Mouse (Mus musculus): ENCODE measurements around the gene Mus81. TPM values are rescaled to one million over a fixed set of nuclear protein-coding genes. Genes with fewer than 3 reads are reported as not detected.
A peak's percentile ranks its signal among the peaks of the same experiment; 100 is the strongest.

Gene Mus81
- polyA plus RNA-seq, 1 experiment from 2014 or later = 60.5 TPM

DNA sequence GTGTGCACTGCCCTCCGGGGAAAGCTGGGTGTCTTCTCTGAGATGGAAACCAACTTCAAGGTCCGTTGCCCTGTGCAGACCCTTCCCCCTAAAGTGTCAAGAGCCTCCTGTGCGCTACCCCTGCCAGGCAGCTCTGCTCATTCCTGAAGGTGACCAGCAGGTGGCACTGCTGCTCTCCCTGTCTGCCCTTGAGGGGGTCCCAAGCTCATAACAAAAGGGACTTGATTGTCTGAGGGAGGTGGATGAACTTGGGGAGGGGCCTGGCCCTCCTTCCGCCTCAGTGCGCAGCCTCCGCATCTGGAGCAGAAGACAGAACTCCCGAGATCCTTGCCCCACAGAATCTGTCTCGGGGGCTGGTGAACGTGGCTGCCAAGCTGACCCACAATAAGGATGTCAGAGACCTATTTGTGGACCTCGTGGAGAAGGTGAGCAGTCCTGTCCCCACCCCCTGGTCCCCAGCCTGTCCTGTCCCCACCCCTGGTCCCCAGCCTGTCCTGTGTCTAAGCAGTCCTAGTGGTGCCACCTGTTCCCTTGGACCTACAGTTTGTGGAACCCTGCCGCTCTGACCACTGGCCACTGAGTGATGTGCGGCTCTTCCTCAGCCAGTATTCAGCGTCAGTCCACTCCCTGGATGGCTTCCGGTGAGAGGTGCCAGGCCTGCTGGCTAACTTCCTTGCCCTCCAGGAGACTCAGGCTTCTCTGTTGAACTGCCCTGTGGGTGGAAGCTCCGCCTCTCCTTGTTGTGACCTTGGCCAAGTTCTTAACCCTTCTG, 24.2 kb downstream of the Mus81 start:
- peak overlapping the region; percentile 47 for H3K9ac ChIP-seq (replicated peaks; ENCODE audit: low read depth, low read length)
- peak overlapping the region; percentile 28 for H3K4me3 ChIP-seq (replicated peaks; ENCODE audit: low read length)
- H3K27me3 ChIP-seq (replicated peaks; ENCODE audit: control insufficient read depth, insufficient read depth, low read length) = no peaks in the 10 kb centered on the region; the same call in 1 of the 2 replicates
- ATAC-seq = peak; percentile 41
- peaks cover 29% of the 10 kb centered on the region for H3K4me1 ChIP-seq (replicated peaks; ENCODE audit: control insufficient read depth, insufficient read depth, low read length)
- H3K27ac ChIP-seq (ENCODE audit: low read length) = peak overlapping the region; percentile 29
- no peaks in the 10 kb centered on the region for H3K9me3 ChIP-seq (ENCODE audit: control insufficient read depth, low read length)
- peak overlapping the region; percentile 48 for H3K4me2 ChIP-seq (ENCODE audit: low read length)
- peaks cover 4% of the 10 kb centered on the region for H3K36me3 ChIP-seq (ENCODE audit: control insufficient read depth, insufficient read depth)
- 32% methylated on average over 15 of the region's 15 CpGs for WGBS

DNA sequence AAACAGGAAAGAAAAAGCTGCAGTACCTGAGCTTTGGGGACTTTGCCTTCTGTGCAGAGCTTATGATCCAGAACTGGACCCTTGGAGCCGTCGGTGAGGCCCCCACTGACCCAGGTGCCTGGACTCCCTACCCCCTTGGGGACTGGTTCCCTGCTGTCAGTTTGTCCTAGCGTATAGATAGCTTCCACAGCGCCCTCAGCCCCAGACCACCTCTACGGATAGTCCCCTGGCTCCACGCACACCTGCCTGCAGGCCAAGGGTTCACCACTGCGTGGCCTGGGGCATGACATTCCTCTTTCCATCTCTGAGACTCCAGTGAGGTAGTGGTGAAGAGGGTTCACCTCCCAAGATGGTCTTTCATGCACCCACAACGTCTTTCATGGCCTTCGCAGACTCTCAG, 25.0 kb downstream of the Mus81 start:
- H3K4me3 ChIP-seq (replicated peaks; ENCODE audit: low read length) = no peak overlapping the region
- peaks cover 33% of the 10 kb centered on the region for H3K4me1 ChIP-seq (replicated peaks; ENCODE audit: control insufficient read depth, insufficient read depth, low read length)
- no peak overlapping the region for H3K9ac ChIP-seq (replicated peaks; ENCODE audit: low read depth, low read length)
- no peak overlapping the region for H3K27ac ChIP-seq (ENCODE audit: low read length)
- ATAC-seq = no peak
- 86% methylated on average over 9 of the region's 9 CpGs for WGBS
- peaks cover 2% of the 10 kb centered on the region; the same call in 1 of the 2 replicates for H3K27me3 ChIP-seq (replicated peaks; ENCODE audit: control insufficient read depth, insufficient read depth, low read length)
- no peak overlapping the region for H3K4me2 ChIP-seq (ENCODE audit: low read length)
- peaks cover 4% of the 10 kb centered on the region for H3K36me3 ChIP-seq (ENCODE audit: control insufficient read depth, insufficient read depth)
- no peaks in the 10 kb centered on the region for H3K9me3 ChIP-seq (ENCODE audit: control insufficient read depth, low read length)

DNA sequence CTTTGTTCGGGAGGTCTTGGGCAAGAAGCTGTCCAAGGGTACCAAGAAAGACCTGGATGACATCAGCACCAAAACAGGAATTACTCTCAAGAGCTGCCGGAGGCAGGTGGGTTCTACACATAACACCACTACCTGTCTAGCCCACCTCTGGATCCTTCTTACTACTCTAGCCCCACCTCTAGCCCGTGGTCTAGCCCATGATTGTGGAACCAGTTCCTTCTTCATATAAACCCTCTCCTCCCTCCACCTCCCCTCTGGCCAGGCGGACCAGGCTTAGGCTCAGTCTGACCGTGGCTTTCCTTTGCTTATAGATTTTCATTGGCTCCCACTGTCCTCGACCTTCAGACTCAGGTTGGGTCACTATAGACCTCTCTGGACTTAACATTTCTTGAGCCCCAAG, 26.8 kb downstream of the Mus81 start:
- Histone ChIP-seq H3K4me3 (replicated peaks; ENCODE audit: low read length) (peak overlapping the region; percentile 95), H3K9ac (replicated peaks; ENCODE audit: low read depth, low read length) (peak overlapping the region; percentile 87; the same call in 1 of the 2 replicates), H3K27me3 (replicated peaks; ENCODE audit: control insufficient read depth, insufficient read depth, low read length) (peaks cover 2% of the 10 kb centered on the region; the same call in 1 of the 2 replicates), H3K4me1 (replicated peaks; ENCODE audit: control insufficient read depth, insufficient read depth, low read length) (peaks cover 42% of the 10 kb centered on the region), H3K36me3 (ENCODE audit: control insufficient read depth, insufficient read depth) (peaks cover 2% of the 10 kb centered on the region), H3K9me3 (ENCODE audit: control insufficient read depth, low read length) (no peaks in the 10 kb centered on the region), H3K27ac (ENCODE audit: low read length) (no peak overlapping the region), H3K4me2 (ENCODE audit: low read length) (peak overlapping the region; percentile 97)
- 89% methylated on average over 6 of the region's 6 CpGs for WGBS
- no peak for ATAC-seq

DNA sequence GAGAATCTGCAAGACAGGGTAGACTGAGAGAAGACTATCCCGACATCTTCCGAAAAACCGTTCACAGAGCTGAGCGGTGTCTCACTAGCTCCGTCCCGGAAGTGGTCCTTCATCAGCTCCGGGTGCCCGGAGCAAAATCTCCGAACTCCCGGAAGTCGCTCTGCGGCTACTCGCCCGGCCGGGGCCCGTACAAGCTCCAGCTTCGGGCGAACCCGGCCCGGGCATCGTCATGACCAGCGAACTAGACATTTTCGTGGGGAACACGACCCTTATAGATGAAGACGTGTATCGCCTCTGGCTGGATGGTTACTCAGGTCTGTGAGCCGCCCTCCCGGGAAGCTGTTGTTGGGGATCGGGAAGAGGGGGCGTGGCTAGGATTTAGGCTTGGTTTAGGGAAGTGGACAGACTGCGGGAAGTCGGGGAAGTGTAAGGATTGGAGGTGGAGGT, 27.7 kb downstream of the Mus81 start, which contains the start of gene Fibp:
Gene Fibp (plus strand): TSS at position 151 of the 447 bp plus-strand sequence.
- peak; percentile 54 for ATAC-seq
- no peaks in the 10 kb centered on the region for H3K9me3 ChIP-seq (ENCODE audit: control insufficient read depth, low read length)
- WGBS = under 1% methylated on average over 32 of the region's 32 CpGs
- H3K4me1 ChIP-seq (replicated peaks; ENCODE audit: control insufficient read depth, insufficient read depth, low read length) = peaks cover 51% of the 10 kb centered on the region
- peak within 1 kb of the TSS; percentile 95 for H3K4me3 ChIP-seq (replicated peaks; ENCODE audit: low read length)
- peak within 1 kb of the TSS; percentile 97 for H3K4me2 ChIP-seq (ENCODE audit: low read length)
- peak within 1 kb of the TSS; percentile 80 for H3K27ac ChIP-seq (ENCODE audit: low read length)
- peaks cover 2% of the 10 kb centered on the region for H3K36me3 ChIP-seq (ENCODE audit: control insufficient read depth, insufficient read depth)
- H3K27me3 ChIP-seq (replicated peaks; ENCODE audit: control insufficient read depth, insufficient read depth, low read length) = peaks cover 2% of the 10 kb centered on the region; the same call in 1 of the 2 replicates
- peak within 1 kb of the TSS; percentile 87 for H3K9ac ChIP-seq (replicated peaks; ENCODE audit: low read depth, low read length)

DNA sequence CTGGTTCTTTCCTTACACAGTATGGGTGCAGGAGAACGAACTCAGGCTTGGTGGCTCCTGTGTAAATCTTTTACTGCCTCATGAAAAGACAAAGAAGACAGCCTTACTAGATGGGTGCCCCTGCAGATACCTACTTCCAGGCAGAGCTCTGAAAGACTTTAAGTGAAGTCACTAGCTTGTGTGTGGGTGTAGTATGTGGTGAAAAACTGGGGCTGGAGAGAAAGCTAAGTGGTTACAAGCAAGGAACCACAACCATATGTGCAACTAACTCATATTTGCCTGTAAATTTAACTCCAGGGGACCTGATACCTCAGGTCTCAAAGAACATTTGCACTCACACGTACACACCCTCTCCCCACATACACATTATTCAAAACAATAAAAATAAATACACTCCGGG, 28.3 kb downstream of the Mus81 start:
- H3K9ac ChIP-seq (replicated peaks; ENCODE audit: low read depth, low read length) = peak overlapping the region; percentile 87
- peak overlapping the region; percentile 95 for H3K4me3 ChIP-seq (replicated peaks; ENCODE audit: low read length)
- WGBS = 18% methylated on average over 3 of the region's 3 CpGs
- H3K27me3 ChIP-seq (replicated peaks; ENCODE audit: control insufficient read depth, insufficient read depth, low read length) = peaks cover 2% of the 10 kb centered on the region; the same call in 1 of the 2 replicates
- peak overlapping the region; percentile 97 for H3K4me2 ChIP-seq (ENCODE audit: low read length)
- no peak for ATAC-seq
- peaks cover 2% of the 10 kb centered on the region for H3K36me3 ChIP-seq (ENCODE audit: control insufficient read depth, insufficient read depth)
- H3K27ac ChIP-seq (ENCODE audit: low read length) = peak overlapping the region; percentile 61
- no peaks in the 10 kb centered on the region for H3K9me3 ChIP-seq (ENCODE audit: control insufficient read depth, low read length)
- H3K4me1 ChIP-seq (replicated peaks; ENCODE audit: control insufficient read depth, insufficient read depth, low read length) = peaks cover 57% of the 10 kb centered on the region

DNA sequence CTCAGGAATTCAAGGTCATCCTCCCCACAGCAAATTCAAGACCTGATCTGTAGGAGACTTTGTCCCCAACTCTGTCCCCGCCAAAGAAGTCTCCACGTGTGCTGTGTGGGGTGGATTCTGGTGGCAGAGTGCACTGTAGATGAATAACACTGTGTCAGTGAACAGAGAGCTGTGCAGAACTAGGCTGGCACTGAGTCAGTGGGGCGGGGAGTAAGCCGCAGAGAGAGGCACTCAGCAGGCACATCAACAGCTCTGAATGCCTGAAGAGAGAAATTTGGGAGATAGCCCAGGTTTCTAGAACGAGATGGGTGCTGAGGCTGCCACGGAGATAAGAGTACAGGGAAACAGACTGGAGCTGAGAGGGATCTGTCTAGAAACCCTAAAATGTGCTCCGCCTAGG, 29.2 kb downstream of the Mus81 start:
- no peak for ATAC-seq
- no peak overlapping the region for H3K9ac ChIP-seq (replicated peaks; ENCODE audit: low read depth, low read length)
- 69% methylated on average over 7 of the region's 7 CpGs for WGBS
- H3K9me3 ChIP-seq (ENCODE audit: control insufficient read depth, low read length) = no peaks in the 10 kb centered on the region
- peaks cover 4% of the 10 kb centered on the region for H3K36me3 ChIP-seq (ENCODE audit: control insufficient read depth, insufficient read depth)
- H3K27ac ChIP-seq (ENCODE audit: low read length) = no peak overlapping the region
- H3K4me3 ChIP-seq (replicated peaks; ENCODE audit: low read length) = no peak overlapping the region
- H3K27me3 ChIP-seq (replicated peaks; ENCODE audit: control insufficient read depth, insufficient read depth, low read length) = peaks cover 2% of the 10 kb centered on the region; the same call in 1 of the 2 replicates
- no peak overlapping the region for H3K4me2 ChIP-seq (ENCODE audit: low read length)
- H3K4me1 ChIP-seq (replicated peaks; ENCODE audit: control insufficient read depth, insufficient read depth, low read length) = peaks cover 55% of the 10 kb centered on the region

DNA sequence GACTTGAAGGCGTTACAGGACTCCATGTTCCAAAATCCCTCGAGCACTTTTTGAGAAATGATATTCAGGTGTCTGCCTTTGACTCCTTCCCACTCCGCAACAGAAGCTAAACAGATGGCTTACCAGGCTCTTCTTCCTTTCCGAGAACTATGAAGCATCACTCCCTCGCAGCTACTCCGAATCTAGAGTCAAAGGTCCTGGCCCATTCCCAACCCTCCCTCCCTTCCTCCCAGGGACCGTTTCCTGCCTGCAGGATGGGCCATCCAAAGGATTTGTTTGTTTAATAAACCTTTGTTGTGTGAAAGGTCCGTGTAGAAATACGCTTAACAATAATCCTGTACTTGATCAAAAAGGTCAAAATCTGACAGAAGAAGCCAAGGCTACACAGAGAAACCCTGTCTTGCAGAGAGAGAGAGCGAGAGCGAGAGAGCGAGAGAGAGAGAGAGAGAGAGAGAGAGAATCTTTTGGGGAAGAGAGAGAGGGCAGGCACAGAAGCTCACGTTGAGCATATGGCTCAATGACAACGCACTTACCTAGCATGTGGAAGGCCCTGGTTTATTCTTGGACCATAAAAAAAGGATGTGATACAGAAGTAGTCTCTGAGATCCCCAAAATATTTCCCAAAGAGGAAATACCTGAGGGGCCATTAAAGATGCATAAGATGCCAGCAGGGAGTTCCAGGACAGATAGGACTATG, 30.3 kb downstream of the Mus81 start, which contains the start of gene Ccdc85b:
Gene Ccdc85b (minus strand): TSS at position 149 of the 697 bp plus-strand sequence.
- 20% methylated on average over 14 of the region's 14 CpGs for WGBS
- H3K9me3 ChIP-seq (ENCODE audit: control insufficient read depth, low read length) = no peaks in the 10 kb centered on the region
- peaks cover 49% of the 10 kb centered on the region for H3K4me1 ChIP-seq (replicated peaks; ENCODE audit: control insufficient read depth, insufficient read depth, low read length)
- peaks cover 2% of the 10 kb centered on the region; the same call in 1 of the 2 replicates for H3K27me3 ChIP-seq (replicated peaks; ENCODE audit: control insufficient read depth, insufficient read depth, low read length)
- H3K9ac ChIP-seq (replicated peaks; ENCODE audit: low read depth, low read length) = peak within 1 kb of the TSS; percentile 87
- peak within 1 kb of the TSS; percentile 95 for H3K27ac ChIP-seq (ENCODE audit: low read length)
- H3K4me2 ChIP-seq (ENCODE audit: low read length) = peak within 1 kb of the TSS; percentile 76
- ATAC-seq = peak; percentile 12
- peak within 1 kb of the TSS; percentile 81 for H3K4me3 ChIP-seq (replicated peaks; ENCODE audit: low read length)
- H3K36me3 ChIP-seq (ENCODE audit: control insufficient read depth, insufficient read depth) = peaks cover 4% of the 10 kb centered on the region

DNA sequence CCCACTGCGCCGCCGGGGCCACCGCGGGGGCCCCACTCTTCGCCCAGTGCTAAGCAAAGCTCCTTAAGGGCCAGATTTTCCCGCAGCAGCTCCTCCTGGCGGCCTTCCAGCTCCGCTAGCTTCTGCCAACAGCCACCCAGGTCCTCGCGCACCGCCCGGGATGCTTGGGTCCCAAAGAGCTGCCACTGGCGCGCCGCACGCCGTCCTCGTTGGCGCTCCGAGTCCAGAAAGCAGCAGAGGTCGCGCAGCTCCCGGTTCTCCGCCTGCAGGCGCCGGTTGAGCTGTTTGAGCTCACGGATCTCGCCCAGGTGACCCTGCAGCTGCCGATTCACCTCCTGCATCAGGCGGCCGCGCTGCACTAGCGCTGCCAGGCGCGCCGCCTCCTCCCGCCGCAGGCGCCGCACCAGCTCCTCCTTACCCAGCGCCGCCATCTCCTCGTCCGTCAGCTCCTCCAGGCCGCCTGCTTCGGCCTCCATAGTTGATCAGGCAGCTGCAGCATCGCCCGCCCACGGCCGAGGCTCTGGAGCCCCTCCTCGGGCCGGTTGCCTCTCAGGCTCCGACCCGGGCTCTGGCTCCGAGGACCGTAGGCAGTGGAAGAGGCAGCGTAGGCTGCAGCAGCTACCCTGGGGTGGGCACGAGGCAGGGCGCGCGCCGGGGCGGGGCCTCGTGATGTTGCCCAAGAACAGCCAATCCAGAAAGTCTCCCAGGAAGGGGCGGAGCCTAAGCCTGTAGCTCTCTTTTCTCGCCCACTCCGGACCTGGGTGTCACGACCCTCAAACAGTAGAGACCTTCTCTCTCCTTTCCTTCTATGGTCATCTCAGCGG, 31.1 kb downstream of the Mus81 start:
- ATAC-seq = peak; percentile 95
- 0 out of 2 replicates have a peak, but pooled peaks cover 2% of the 10 kb centered on the region for H3K36me3 ChIP-seq (ENCODE audit: control insufficient read depth, insufficient read depth)
- WGBS = under 1% methylated on average over 70 of the region's 70 CpGs
- peak overlapping the region; percentile 81 for H3K4me3 ChIP-seq (replicated peaks; ENCODE audit: low read length)
- peak overlapping the region; percentile 87 for H3K9ac ChIP-seq (replicated peaks; ENCODE audit: low read depth, low read length)
- peak overlapping the region; percentile 76 for H3K4me2 ChIP-seq (ENCODE audit: low read length)
- H3K4me1 ChIP-seq (replicated peaks; ENCODE audit: control insufficient read depth, insufficient read depth, low read length) = peaks cover 49% of the 10 kb centered on the region
- peaks cover 2% of the 10 kb centered on the region; the same call in 1 of the 2 replicates for H3K27me3 ChIP-seq (replicated peaks; ENCODE audit: control insufficient read depth, insufficient read depth, low read length)
- peak overlapping the region; percentile 95 for H3K27ac ChIP-seq (ENCODE audit: low read length)
- H3K9me3 ChIP-seq (ENCODE audit: control insufficient read depth, low read length) = no peaks in the 10 kb centered on the region
